Mouse (Mus musculus) liver, embryonic 14.5 days (tissue): ENCODE results near the gene Tmtc2.

Experiments used
- CTCF ChIP-seq: IDR thresholded peaks from 2 replicates; pipeline ENCODE4 v1.5.1; 2016; ENCODE audit warnings: antibody characterized with exemption, low read depth, control low read depth
- EP300 ChIP-seq: IDR thresholded peaks from 2 replicates; pipeline ENCODE4 v1.6.1; 2016; ENCODE audit warnings: antibody characterized with exemption, low read depth

- no peak for TF ChIP-seq CTCF
- TF ChIP-seq EP300 = no peak
Measured at GRCm38 (mm10) chr10:105192071-105192470, 382.2 kb downstream of the Tmtc2 start.
